Mouse (Mus musculus) embryonic facial prominence, embryonic 15.5 days (tissue): ENCODE data around the gene Pnpla5. TPM values are rescaled to one million over a fixed set of nuclear protein-coding genes. Genes with fewer than 3 reads are reported as not detected.
A peak's percentile ranks its signal among the peaks of the same experiment; 100 is the strongest.
"Not testable (repeated sequence)": the region's sequence is repeated elsewhere in the genome, so short reads cannot be mapped to it uniquely, and the experiment has no call there.

Experiments
- ATAC-seq: fragments of 200-750 bp; cut with Nextera tagmentation; 2 replicates; pipeline ENCODE4 v1.8.0; 2017; ENCODE audit warnings: low read depth, moderate TSS enrichment; ENCODE audit not compliant: insufficient number of reproducible peaks, low FRiP score, low TSS enrichment
- H3K27ac ChIP-seq: fragments of 300-500 bp; sonication (generic); replicated peaks from 2 replicates; pipeline ENCODE4 v1.5.1; 2015; ENCODE audit warnings: mild to moderate bottlenecking, inconsistent platforms
- H3K27me3 ChIP-seq: fragments of 300-500 bp; sonication (generic); 2 replicates; pipeline ENCODE4 v1.6.1; 2015; ENCODE audit warnings: inconsistent platforms
- H3K36me3 ChIP-seq: fragments of 300-500 bp; sonication (generic); 2 replicates; pipeline ENCODE4 v1.6.1; 2015; ENCODE audit warnings: mild to moderate bottlenecking, inconsistent platforms
- H3K4me1 ChIP-seq: fragments of 300-500 bp; sonication (generic); 2 replicates; pipeline ENCODE4 v1.6.1; 2015; ENCODE audit warnings: inconsistent platforms
- H3K4me2 ChIP-seq: fragments of 300-500 bp; sonication (generic); replicated peaks from 2 replicates; pipeline ENCODE4 v1.6.1; 2015; ENCODE audit warnings: mild to moderate bottlenecking, inconsistent platforms
- H3K4me3 ChIP-seq: fragments of 300-500 bp; sonication (generic); replicated peaks from 2 replicates; pipeline ENCODE4 v1.5.1; 2015; ENCODE audit warnings: mild to moderate bottlenecking, inconsistent platforms
- H3K9ac ChIP-seq: fragments of 300-500 bp; sonication (generic); 2 replicates; pipeline ENCODE4 v1.6.1; 2015; ENCODE audit warnings: inconsistent platforms
- H3K9me3 ChIP-seq: fragments of 300-500 bp; sonication (generic); replicated peaks from 2 replicates; pipeline ENCODE4 v1.6.1; 2016; ENCODE audit warnings: inconsistent platforms
- WGBS: fragments of 180-500 bp; shearing (Covaris S2); methylation state at CpG from one replicate; pipeline ENCODE4 v1.1.7; 2015; 5-methylcytosine and 5-hydroxymethylcytosine counted together
- polyA plus RNA-seq: library from polyadenylated mRNA; unstranded; fragments of >200 nt; fragmentation: Nextera tagmentation; extraction: Ambion mirVana; gene quantifications from 2 replicates; pipeline ENCODE4 v1.2.1, GENCODE M21; 2015

Gene Pnpla5
- 0.08 TPM in 1 of 2 replicates, not detected in the other for polyA plus RNA-seq

DNA sequence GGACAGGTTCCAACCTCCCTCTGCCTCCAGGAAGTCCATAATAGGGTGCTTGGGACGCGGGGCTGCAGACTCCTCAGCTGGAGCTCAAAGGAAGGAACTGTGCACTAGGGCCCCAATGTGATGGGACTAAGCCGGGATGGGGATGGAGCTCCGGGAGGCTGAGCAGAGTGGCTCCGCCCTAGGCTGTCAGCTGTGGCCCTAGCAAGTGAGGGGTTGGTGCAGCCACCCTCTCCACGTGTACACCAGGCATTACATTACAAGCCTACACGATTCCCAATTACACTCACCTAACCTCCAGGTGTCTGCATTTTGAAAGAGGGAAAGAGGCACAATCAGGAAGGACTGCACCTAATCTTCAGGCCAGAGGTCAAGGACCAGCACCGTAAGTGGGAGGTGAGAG, at the start of gene Pnpla5:
Pnpla5 (minus strand) TSS at position 101 of the 400 bp plus-strand sequence.
- Histone ChIP-seq H3K4me2 (no peak within 1 kb of the TSS), H3K4me3 (no peak within 1 kb of the TSS), H3K27ac (no peak within 1 kb of the TSS), H3K9me3 (no peaks in the 10 kb centered on the region), H3K27me3 (no peaks in the 10 kb centered on the region), H3K36me3 (no peaks in the 10 kb centered on the region), H3K4me1 (no peaks in the 10 kb centered on the region), H3K9ac (no peak within 1 kb of the TSS)
- WGBS: 57% methylated on average over 8 of the region's 8 CpGs
- ATAC-seq: no peak

- H3K36me3 ChIP-seq: no peaks in the 10 kb centered on the region
- H3K4me2 ChIP-seq: no peak overlapping the region
- no peak overlapping the region for H3K27ac ChIP-seq
- 80% methylated on average over 7 of the region's 7 CpGs for WGBS
- no peaks in the 10 kb centered on the region for H3K27me3 ChIP-seq
- peaks cover 16% of the 10 kb centered on the region for H3K4me1 ChIP-seq
- no peaks in the 10 kb centered on the region for H3K9me3 ChIP-seq
- no peak overlapping the region for H3K4me3 ChIP-seq
- no peak overlapping the region for H3K9ac ChIP-seq
- no peak for ATAC-seq
Observed at GRCm38 (mm10) chr15:84171166-84171565, 48.2 kb upstream of the Pnpla5 start.

DNA sequence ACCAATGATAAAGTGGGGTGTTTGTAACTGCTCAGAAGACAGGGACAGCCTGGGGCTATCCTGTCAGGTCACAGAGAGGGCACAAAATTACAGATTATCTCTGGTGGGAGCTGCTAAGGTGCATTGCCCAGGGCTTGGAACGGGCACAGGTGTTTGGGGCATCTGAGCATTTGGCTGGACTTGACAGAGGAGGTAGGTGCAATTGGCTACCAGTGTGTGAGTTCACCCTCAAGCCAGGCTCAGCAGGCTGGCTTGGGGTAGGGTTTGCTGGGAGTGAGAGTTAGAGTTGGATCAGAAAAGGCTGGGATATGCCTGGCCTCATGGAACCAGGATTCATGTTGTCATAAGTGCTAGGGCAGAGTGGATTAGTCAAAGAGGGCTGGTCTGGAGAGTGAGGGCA, 46.5 kb upstream of the Pnpla5 start:
- Histone ChIP-seq H3K9me3 (no peaks in the 10 kb centered on the region), H3K9ac (no peak overlapping the region), H3K4me2 (no peak overlapping the region), H3K27ac (no peak overlapping the region), H3K36me3 (no peaks in the 10 kb centered on the region), H3K4me1 (peaks cover 16% of the 10 kb centered on the region), H3K27me3 (no peaks in the 10 kb centered on the region), H3K4me3 (no peak overlapping the region)
- ATAC-seq: no peak
- WGBS: 33% methylated on average over 1 of the region's 1 CpGs

- Histone ChIP-seq H3K9me3 (no peaks in the 10 kb centered on the region), H3K36me3 (no peaks in the 10 kb centered on the region), H3K4me2 (peak overlapping the region; percentile 99), H3K9ac (peak overlapping the region; percentile 48), H3K4me1 (peaks cover 16% of the 10 kb centered on the region), H3K27ac (peak overlapping the region; percentile 28; the same call in 1 of the 2 replicates), H3K27me3 (no peaks in the 10 kb centered on the region), H3K4me3 (peak overlapping the region; percentile 56)
- WGBS: 2% methylated on average over 28 of the region's 28 CpGs
- no peak for ATAC-seq
Observed at GRCm38 (mm10) chr15:84168170-84169161, 45.5 kb upstream of the Pnpla5 start.

GRCm38 (mm10) chr15:84167600-84167999, 44.6 kb upstream of the Pnpla5 start, which contains the start of gene Pnpla3:
Gene Pnpla3 (plus strand): TSS chr15:84167837.
- no peaks in the 10 kb centered on the region for H3K36me3 ChIP-seq
- ATAC-seq: peak; percentile 96
- peak within 1 kb of the TSS; percentile 99 for H3K4me2 ChIP-seq
- WGBS: under 1% methylated on average over 28 of the region's 28 CpGs
- H3K27me3 ChIP-seq: no peaks in the 10 kb centered on the region
- H3K4me3 ChIP-seq: peak within 1 kb of the TSS; percentile 56
- no peaks in the 10 kb centered on the region for H3K9me3 ChIP-seq
- H3K27ac ChIP-seq: peak within 1 kb of the TSS; percentile 28; the same call in 1 of the 2 replicates
- peaks cover 16% of the 10 kb centered on the region for H3K4me1 ChIP-seq
- H3K9ac ChIP-seq: peak within 1 kb of the TSS; percentile 48

DNA sequence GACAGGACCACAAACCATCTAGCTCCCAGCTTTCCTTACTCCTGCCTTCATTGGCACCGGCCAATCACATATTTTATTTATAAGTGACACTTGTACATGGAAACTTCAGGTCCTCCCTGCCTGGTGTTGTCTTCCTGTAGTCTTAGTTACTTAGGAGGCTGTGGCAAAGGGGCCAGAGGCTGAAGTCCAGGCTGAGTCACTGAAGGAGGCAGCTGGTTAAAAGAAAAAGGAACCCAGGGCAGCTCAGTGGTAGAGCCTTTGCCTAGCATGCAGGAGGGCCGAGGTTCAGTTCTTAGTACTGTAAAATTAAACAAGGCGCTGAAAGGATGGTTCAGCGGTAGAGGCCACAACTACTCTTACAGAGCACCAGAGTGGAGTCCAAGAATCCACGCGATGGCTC, 43.8 kb upstream of the Pnpla5 start:
- H3K4me2 ChIP-seq: no peak overlapping the region

DNA sequence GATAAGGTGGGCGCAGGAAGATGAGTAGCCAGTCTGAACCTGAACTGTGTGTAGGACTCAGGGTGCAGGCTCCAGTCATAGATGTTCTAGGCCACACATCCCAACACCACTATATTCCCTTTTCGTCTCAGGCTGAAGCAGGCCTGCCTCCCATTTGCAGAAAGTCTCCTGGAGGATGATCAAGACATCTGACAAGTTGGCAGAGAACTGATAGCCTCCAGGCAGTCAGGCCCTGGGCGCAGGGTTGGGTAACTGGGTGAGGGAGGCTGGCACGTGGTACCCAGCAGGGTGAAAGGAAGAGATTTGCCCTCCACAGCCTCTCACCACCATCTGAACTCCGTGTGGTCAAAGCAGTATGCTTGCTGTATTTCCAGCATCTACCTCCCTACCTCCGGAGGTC, 38.9 kb upstream of the Pnpla5 start:
- Histone ChIP-seq H3K27ac (no peak overlapping the region), H3K36me3 (no peaks in the 10 kb centered on the region), H3K9me3 (no peaks in the 10 kb centered on the region), H3K4me2 (no peak overlapping the region), H3K27me3 (no peaks in the 10 kb centered on the region), H3K4me3 (no peak overlapping the region), H3K4me1 (no peaks in the 10 kb centered on the region), H3K9ac (no peak overlapping the region)
- ATAC-seq: no peak
- WGBS: 68% methylated on average over 6 of the region's 6 CpGs

More for the DNA sequence above, 43.8 kb upstream of the Pnpla5 start:
- Histone ChIP-seq H3K27me3 (no peaks in the 10 kb centered on the region), H3K27ac (no peak overlapping the region), H3K4me3 (no peak overlapping the region), H3K4me1 (peaks cover 16% of the 10 kb centered on the region), H3K36me3 (no peaks in the 10 kb centered on the region), H3K9me3 (no peaks in the 10 kb centered on the region), H3K9ac (no peak overlapping the region)
- ATAC-seq: no peak
- 73% methylated on average over 6 of the region's 6 CpGs for WGBS

DNA sequence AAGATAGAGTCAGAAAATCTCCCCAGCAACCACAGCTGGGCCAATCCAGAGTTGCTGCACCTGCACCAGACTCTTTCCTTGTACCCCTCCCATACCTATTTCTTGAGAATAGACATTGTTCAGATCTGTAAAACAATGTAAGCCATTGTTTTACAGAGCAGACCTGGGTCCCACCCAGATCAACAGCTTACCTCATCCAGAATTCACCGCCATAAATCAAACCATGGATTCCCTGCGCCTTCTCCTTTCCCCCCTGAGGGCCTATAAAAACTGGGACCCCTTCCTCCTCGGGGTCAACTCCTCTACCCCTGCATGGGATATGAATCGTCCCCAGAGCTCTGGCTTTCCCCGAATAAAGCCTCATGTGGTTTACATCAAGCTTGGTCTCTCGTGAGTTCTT, 34.6 kb upstream of the Pnpla5 start:
- not testable (repeated sequence) for H3K4me2 ChIP-seq, H3K4me3 ChIP-seq, ATAC-seq, H3K9me3 ChIP-seq, H3K36me3 ChIP-seq, H3K9ac ChIP-seq, H3K27ac ChIP-seq, H3K27me3 ChIP-seq, H3K4me1 ChIP-seq
- 77% methylated on average over 6 of the region's 6 CpGs for WGBS

GRCm38 (mm10) chr15:84156158-84156557, 33.2 kb upstream of the Pnpla5 start:
- H3K27me3 ChIP-seq: no peaks in the 10 kb centered on the region
- H3K4me2 ChIP-seq: no peak overlapping the region
- no peak overlapping the region for H3K27ac ChIP-seq
- H3K9me3 ChIP-seq: no peaks in the 10 kb centered on the region
- no peak overlapping the region for H3K4me3 ChIP-seq
- no peak for ATAC-seq
- no peaks in the 10 kb centered on the region for H3K36me3 ChIP-seq
- H3K9ac ChIP-seq: no peak overlapping the region
- H3K4me1 ChIP-seq: no peaks in the 10 kb centered on the region
- WGBS: 80% methylated on average over 2 of the region's 2 CpGs

DNA sequence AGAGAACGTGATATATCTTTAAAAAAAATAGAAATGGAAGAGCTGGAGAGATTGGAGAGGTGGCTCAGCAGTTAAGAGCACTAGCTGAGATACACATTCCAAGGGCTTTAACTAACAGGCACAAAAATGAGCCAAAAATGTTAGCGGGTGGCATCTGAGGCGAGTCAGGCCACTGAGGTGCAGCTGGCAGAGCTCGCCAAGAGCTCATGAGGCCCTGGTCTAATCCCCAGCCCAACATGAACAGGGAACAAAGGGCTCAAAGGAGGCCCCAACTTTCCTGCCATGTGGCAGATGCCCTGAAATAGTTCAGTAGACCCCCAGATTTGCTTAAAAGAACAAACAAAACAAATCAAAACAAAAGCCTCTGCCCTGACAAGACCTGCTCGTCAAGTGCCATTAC, 18.0 kb upstream of the Pnpla5 start:
- no peak overlapping the region for H3K9ac ChIP-seq
- H3K27me3 ChIP-seq: no peaks in the 10 kb centered on the region
- ATAC-seq: no peak
- 54% methylated on average over 5 of the region's 5 CpGs for WGBS
- H3K4me3 ChIP-seq: no peak overlapping the region
- H3K27ac ChIP-seq: no peak overlapping the region
- no peaks in the 10 kb centered on the region for H3K4me1 ChIP-seq
- H3K9me3 ChIP-seq: no peaks in the 10 kb centered on the region
- no peaks in the 10 kb centered on the region for H3K36me3 ChIP-seq
- no peak overlapping the region for H3K4me2 ChIP-seq

DNA sequence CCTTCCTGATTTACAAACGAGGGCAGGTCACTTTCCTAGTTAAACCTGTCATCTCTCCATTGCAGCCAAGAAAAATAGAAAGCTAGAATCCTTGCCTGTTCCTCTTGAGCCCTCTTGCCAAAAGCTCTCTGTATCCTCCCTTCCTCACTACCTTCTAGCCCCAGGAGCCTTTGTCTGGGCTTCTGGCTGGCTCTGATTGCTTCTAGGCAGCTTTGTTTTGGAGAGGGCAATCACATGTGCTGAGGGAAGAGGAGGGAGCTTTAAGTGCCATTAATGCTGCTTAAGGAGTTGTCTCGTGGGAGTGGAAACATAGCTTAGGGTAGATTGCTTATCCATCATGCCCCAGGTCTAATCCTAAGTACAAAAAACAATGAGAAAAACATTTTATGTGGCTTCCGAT, 17.1 kb upstream of the Pnpla5 start:
- 38% methylated on average over 3 of the region's 3 CpGs for WGBS

More for the DNA sequence above, 17.1 kb upstream of the Pnpla5 start:
- Histone ChIP-seq H3K36me3 (no peaks in the 10 kb centered on the region), H3K4me3 (no peak overlapping the region), H3K27ac (no peak overlapping the region), H3K9me3 (no peaks in the 10 kb centered on the region), H3K4me2 (no peak overlapping the region), H3K9ac (no peak overlapping the region), H3K4me1 (no peaks in the 10 kb centered on the region), H3K27me3 (no peaks in the 10 kb centered on the region)
- ATAC-seq: no peak
